Mouse (Mus musculus) heart, postnatal 0 days (tissue): ENCODE results near the gene Kif21b.

Experiments
- CTCF ChIP-seq: IDR thresholded peaks from 2 replicates; pipeline ENCODE4 v1.5.1; 2016; ENCODE audit warnings: antibody characterized with exemption, control low read depth, low read depth
- EP300 ChIP-seq: IDR thresholded peaks from 2 replicates; pipeline ENCODE4 v1.6.1; 2016; ENCODE audit warnings: antibody characterized with exemption, low read depth

DNA sequence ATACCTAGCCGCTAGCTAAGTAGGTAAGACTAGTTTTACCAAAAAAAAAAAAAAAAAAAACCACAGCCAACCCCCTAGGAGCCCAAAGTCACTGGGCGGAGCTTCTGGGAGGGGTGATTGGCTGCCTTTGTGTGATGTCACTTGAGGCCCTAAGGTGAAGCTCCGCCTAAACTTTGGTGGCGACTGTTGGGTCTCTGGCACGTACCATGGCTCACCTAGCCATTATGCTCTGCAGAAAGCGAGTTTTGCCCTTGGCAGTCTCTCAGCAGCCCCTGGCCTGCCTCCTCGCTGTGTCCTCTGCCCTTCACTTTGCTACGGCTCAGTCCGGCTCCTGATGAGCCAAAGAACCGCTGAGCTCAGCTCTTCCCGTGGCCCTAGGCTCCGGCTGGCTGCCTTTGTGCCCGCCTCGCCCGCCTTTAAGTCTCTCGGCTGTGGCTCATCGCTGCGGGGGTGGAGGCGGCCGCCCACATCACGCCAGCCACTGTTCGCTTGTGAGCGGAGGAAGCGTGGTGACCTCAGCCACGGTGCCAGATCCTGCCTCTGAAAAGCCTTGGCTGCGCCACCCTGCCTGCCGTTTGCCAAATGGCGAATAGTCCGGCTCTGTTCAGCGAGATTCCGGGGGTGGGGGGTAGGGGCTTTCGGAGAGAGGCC lies 8.9 kb downstream of the Kif21b start:
- no peak for TF ChIP-seq CTCF
- no peak for TF ChIP-seq EP300
